ENCODE assay signal across 28 mouse cellular contexts in genomic region chr4:109530245-109530816, GRCm38 (mm10). TPM values are rescaled to one million over a fixed set of nuclear protein-coding genes. Genes with fewer than 3 reads are reported as not detected.
DNase-seq lines count a peak whose midpoint lies in the region; ATAC-seq and TF ChIP-seq lines count a peak whose summit lies in the region.
"Had no signal": no experiment of that assay in that cellular context is flagged by ENCODE, and none has a peak within 500 bp of the region (broad histone marks: within the 10 kb centered on the region; RNA-seq: fewer than 3 reads in every experiment).

No protein-coding gene starts in this region.

- no peak for ATAC-seq in forebrain, embryonic 15.5 days (replicated peaks)
- no peak for ATAC-seq in forebrain, embryonic 14.5 days
- ATAC-seq in midbrain, embryonic 13.5 days = 0 out of 2 replicates have a peak, but pooled peaks have one; percentile 45
- ATAC-seq: liver, embryonic 12.5 days had no signal

- TF ChIP-seq CTCF in brain, embryonic 14.5 days (IDR thresholded peaks at IDR 0.05; ENCODE audit: borderline replicate concordance, extremely low read depth, insufficient read depth, insufficient read length) = no peak

- no peak overlapping the region for H3K4me2 ChIP-seq in forebrain, embryonic 15.5 days (replicated peaks)
- no peak overlapping the region for H3K4me2 ChIP-seq in forebrain, embryonic 14.5 days (ENCODE audit: low read length)
- no peak overlapping the region for H3K4me2 ChIP-seq in midbrain, embryonic 13.5 days (replicated peaks)
- H3K4me2 ChIP-seq: liver, embryonic 12.5 days; lung, embryonic 14.5 days had no signal

- no peak for TF ChIP-seq POLR2A in brain, embryonic 14.5 days (IDR thresholded peaks at IDR 0.05; ENCODE audit: borderline replicate concordance, extremely low read depth, insufficient read depth, insufficient read length, poor library complexity, severe bottlenecking)

- H3K9ac ChIP-seq in forebrain, embryonic 15.5 days (replicated peaks) = no peak overlapping the region
- H3K9ac ChIP-seq in forebrain, embryonic 14.5 days (ENCODE audit: low read length) = no peak overlapping the region
- no peak overlapping the region for H3K9ac ChIP-seq in midbrain, embryonic 13.5 days (replicated peaks)
- H3K9ac ChIP-seq: liver, embryonic 12.5 days; lung, embryonic 14.5 days had no signal

- peak overlapping the region; percentile 11; the same call in 1 of the 2 replicates for H3K4me3 ChIP-seq in forebrain, embryonic 10.5 days
- H3K4me3 ChIP-seq in forebrain, embryonic 15.5 days = no peak overlapping the region
- no peak overlapping the region for H3K4me3 ChIP-seq in forebrain, embryonic 14.5 days (ENCODE audit: low read depth, low read length)
- H3K4me3 ChIP-seq in midbrain, embryonic 13.5 days (replicated peaks) = no peak overlapping the region
- H3K4me3 ChIP-seq: erythroblast, embryonic 14.5 days; layer of hippocampus, adult 2 months; liver, embryonic 12.5 days had no signal

- H3K27ac ChIP-seq in forebrain, embryonic 10.5 days = 0 out of 2 replicates have a peak overlapping the region, but pooled peaks have one; percentile 49
- H3K27ac ChIP-seq in forebrain, embryonic 15.5 days (replicated peaks) = no peak overlapping the region
- no peak overlapping the region for H3K27ac ChIP-seq in forebrain, embryonic 14.5 days (ENCODE audit: low read depth, low read length)
- H3K27ac ChIP-seq in midbrain, embryonic 13.5 days = no peak overlapping the region
- H3K27ac ChIP-seq: kidney, postnatal 0 days; layer of hippocampus, adult 2 months; liver, embryonic 12.5 days; macrophage had no signal

- H3K36me3 ChIP-seq in forebrain, embryonic 10.5 days (replicated peaks) = no peaks in the 10 kb centered on the region
- no peaks in the 10 kb centered on the region for H3K36me3 ChIP-seq in forebrain, embryonic 15.5 days
- H3K36me3 ChIP-seq in forebrain, embryonic 14.5 days (ENCODE audit: control insufficient read depth, insufficient read depth, low read length) = no peaks in the 10 kb centered on the region
- no peaks in the 10 kb centered on the region for H3K36me3 ChIP-seq in midbrain, embryonic 13.5 days
- H3K36me3 ChIP-seq: liver, embryonic 12.5 days had no signal

- H3K4me1 ChIP-seq in forebrain, embryonic 10.5 days = peaks cover 11% of the 10 kb centered on the region
- 0 out of 2 replicates have a peak, but pooled peaks cover 3% of the 10 kb centered on the region for H3K4me1 ChIP-seq in forebrain, embryonic 15.5 days
- no peaks in the 10 kb centered on the region for H3K4me1 ChIP-seq in forebrain, embryonic 14.5 days (ENCODE audit: control insufficient read depth, insufficient read depth, low read length)
- H3K4me1 ChIP-seq in midbrain, embryonic 13.5 days (replicated peaks) = 0 out of 2 replicates have a peak, but pooled peaks cover 4% of the 10 kb centered on the region
- H3K4me1 ChIP-seq: liver, embryonic 12.5 days had no signal

- no peak for DNase-seq in forebrain, embryonic 10.5 days (ENCODE audit: extremely low spot score, low spot score)
- peak; percentile 41 for DNase-seq in brain, embryonic 14.5 days (ENCODE audit: low read depth)
- DNase-seq in forebrain, embryonic 14.5 days (ENCODE audit: low spot score) = peak; percentile 2
- DNase-seq in ovary, postnatal 14 days (ENCODE audit: low spot score) = no peak
- DNase-seq in spleen, postnatal 36 days (ENCODE audit: low spot score in 2 of 2) = no peak
- no peak for DNase-seq in gastrocnemius, postnatal 4 days (ENCODE audit: low spot score in 2 of 2)
- DNase-seq: adrenal gland, adult 2 months; cerebellum, adult 11 months; cerebellum, postnatal 14 days; kidney, adult 11 months; lung, embryonic 14.5 days; right cerebral cortex, postnatal 14 days; thymus, postnatal 14 days had no signal

- H3K9me3 ChIP-seq in forebrain, embryonic 10.5 days = no peaks in the 10 kb centered on the region
- H3K9me3 ChIP-seq in forebrain, embryonic 15.5 days = no peaks in the 10 kb centered on the region
- H3K9me3 ChIP-seq in forebrain, embryonic 14.5 days (replicated peaks; ENCODE audit: control insufficient read depth, low read length) = no peaks in the 10 kb centered on the region
- H3K9me3 ChIP-seq in midbrain, embryonic 13.5 days = no peaks in the 10 kb centered on the region
- H3K9me3 ChIP-seq: liver, embryonic 12.5 days had no signal

- H3K27me3 ChIP-seq in forebrain, embryonic 10.5 days (ENCODE audit: poor library complexity, severe bottlenecking) = no peaks in the 10 kb centered on the region
- no peaks in the 10 kb centered on the region for H3K27me3 ChIP-seq in forebrain, embryonic 15.5 days
- H3K27me3 ChIP-seq in forebrain, embryonic 14.5 days (replicated peaks; ENCODE audit: control insufficient read depth, insufficient read depth, low read length) = no peaks in the 10 kb centered on the region
- no peaks in the 10 kb centered on the region for H3K27me3 ChIP-seq in midbrain, embryonic 13.5 days
- H3K27me3 ChIP-seq: liver, embryonic 12.5 days had no signal

- 28% methylated on average over 15 of the region's 15 CpGs for WGBS in forebrain, embryonic 10.5 days
- 15% methylated on average over 15 of the region's 15 CpGs for WGBS in forebrain, embryonic 15.5 days
- 14% methylated on average over 15 of the region's 15 CpGs for WGBS in forebrain, embryonic 14.5 days
- 18% methylated on average over 15 of the region's 15 CpGs for WGBS in midbrain, embryonic 13.5 days

RNA-seq across cellular contexts. Expression of gene 4930522H14Rik, which starts 0.8 kb away (rescaled TPM):
- not detected in 2 replicates for polyA plus RNA-seq in forebrain, embryonic 10.5 days (2016; fragmentation: Nextera tagmentation; extraction: Ambion mirVana)
- polyA plus RNA-seq in forebrain, embryonic 15.5 days (2015; fragmentation: Nextera tagmentation; extraction: Ambion mirVana) = not detected in 2 replicates
- not detected in 2 replicates for polyA plus RNA-seq in brain, embryonic 14.5 days (2012; rRNA removed)
- polyA plus RNA-seq in forebrain, embryonic 14.5 days (2014; fragmentation: Nextera tagmentation; extraction: Ambion mirVana) = not detected in 2 replicates
- polyA plus RNA-seq in midbrain, embryonic 13.5 days (2015; fragmentation: Nextera tagmentation; extraction: Ambion mirVana) = not detected in 2 replicates
- not detected for total RNA-seq in gastrocnemius, postnatal 4 days (2021)
- total RNA-seq: adrenal gland, adult 2 months; hematopoietic stem cell, adult 5-6 weeks; layer of hippocampus, adult 2 months; MEL had no signal
- polyA plus RNA-seq: adrenal gland, adult 2 months; embryonic facial prominence, embryonic 11.5 days; erythroblast, embryonic 14.5 days; gonadal fat pad, adult 2 months; heart, embryonic 14.5 days; kidney, postnatal 0 days; limb, embryonic 11.5 days; liver, embryonic 12.5 days; lung, embryonic 14.5 days; macrophage; spleen, adult 2 months; stomach, embryonic 16.5 days had no signal

RNA-seq across cellular contexts. Expression of gene Rnf11, which starts 45.8 kb away (rescaled TPM):
- 20.6 and 21.0 TPM in 2 replicates for polyA plus RNA-seq in forebrain, embryonic 10.5 days (2016; fragmentation: Nextera tagmentation; extraction: Ambion mirVana)
- 54.6 and 62.6 TPM in 2 replicates for polyA plus RNA-seq in forebrain, embryonic 15.5 days (2015; fragmentation: Nextera tagmentation; extraction: Ambion mirVana)
- polyA plus RNA-seq in brain, embryonic 14.5 days (2012; rRNA removed) = 67.6 and 77.3 TPM in 2 replicates
- polyA plus RNA-seq in forebrain, embryonic 14.5 days (2014; fragmentation: Nextera tagmentation; extraction: Ambion mirVana) = 69.4 and 74.1 TPM in 2 replicates
- polyA plus RNA-seq in midbrain, embryonic 13.5 days (2015; fragmentation: Nextera tagmentation; extraction: Ambion mirVana) = 59.8 and 60.0 TPM in 2 replicates
- 10 to 100 TPM; 85.1 to 88.7 TPM for total RNA-seq in gastrocnemius, postnatal 4 days (2021)

Comparison
In these comparisons a context has a peak if more than half of its experiments do, and no peak if none do; other contexts are left out.
1. DNase-seq: peak in brain, embryonic 14.5 days (single experiment) and forebrain, embryonic 14.5 days (single experiment); none in forebrain, embryonic 10.5 days (single experiment), ovary, postnatal 14 days (single experiment), spleen, postnatal 36 days (0 of 2) and gastrocnemius, postnatal 4 days (0 of 2).